Mouse (Mus musculus): ENCODE measurements around the gene Setd3. TPM values are rescaled to one million over a fixed set of nuclear protein-coding genes. Genes with fewer than 3 reads are reported as not detected.

Gene Setd3
- total RNA-seq, 2 experiments from 2014 or later, result 151 to 157 TPM

- peak; percentile 60 to 71 for DNase-seq (ENCODE audit: low spot score in 2 of 2)
- intact Hi-C loops (cut with DNase I), result loop anchor here (1.0 to 10.0 kb wide), 4 partner anchors 87 to 328 kb away; no protein-coding TSS in a partner anchor
Measured at GRCm38 (mm10) chr12:108206641-108207040, 27.5 kb upstream of the Setd3 start.

GRCm38 (mm10) chr12:108204978-108205377 lies 25.9 kb upstream of the Setd3 start:
- no peak for DNase-seq (ENCODE audit: low spot score in 2 of 2)
- intact Hi-C loops (cut with DNase I), result loop anchor here (5.0 to 10.0 kb wide), 3 partner anchors 132 to 330 kb away; no protein-coding TSS in a partner anchor

- intact Hi-C loops (cut with DNase I), result loop anchor here (10.0 kb wide), 1 partner anchor 331 kb away; no protein-coding TSS in a partner anchor
- no peak for DNase-seq (ENCODE audit: low spot score in 2 of 2)
Measured at GRCm38 (mm10) chr12:108203895-108204294, 24.8 kb upstream of the Setd3 start.

GRCm38 (mm10) chr12:108200094-108200493 lies 21.0 kb upstream of the Setd3 start:
- DNase-seq (ENCODE audit: low spot score in 2 of 2), result no peak
- intact Hi-C loops (cut with DNase I), result loop anchor here (10.0 kb wide), 1 partner anchor 335 kb away; no protein-coding TSS in a partner anchor

- no peak for DNase-seq (ENCODE audit: low spot score in 2 of 2)
- intact Hi-C loops (cut with DNase I), result no loop called here
Measured at GRCm38 (mm10) chr12:108198447-108198846, 19.3 kb upstream of the Setd3 start.

GRCm38 (mm10) chr12:108195761-108196160 lies 16.6 kb upstream of the Setd3 start:
- DNase-seq (ENCODE audit: low spot score in 2 of 2), result no peak
- intact Hi-C loops (cut with DNase I), result no loop called here

- peak in 1 of 2 experiments; percentile 70 for DNase-seq (ENCODE audit: low spot score in 2 of 2)
- intact Hi-C loops (cut with DNase I), result no loop called here
Measured at GRCm38 (mm10) chr12:108193878-108194277, 14.8 kb upstream of the Setd3 start.

GRCm38 (mm10) chr12:108187541-108188091 lies 8.5 kb upstream of the Setd3 start:
- DNase-seq (ENCODE audit: low spot score in 2 of 2), result no peak
- intact Hi-C loops (cut with DNase I), result no loop called here

- intact Hi-C loops (cut with DNase I), result no loop called here
- DNase-seq (ENCODE audit: low spot score in 2 of 2), result no peak
Measured at GRCm38 (mm10) chr12:108181716-108182115, 2.6 kb upstream of the Setd3 start.

GRCm38 (mm10) chr12:108179321-108180266 lies 480 bp upstream of the Setd3 start, which contains the start of gene Ccnk:
Gene Ccnk (plus strand): TSS chr12:108179579.
- DNase-seq (ENCODE audit: low spot score in 2 of 2), result peak; percentile 99 to 100
- intact Hi-C loops (cut with DNase I), result no loop called here

GRCm38 (mm10) chr12:108178331-108179245 lies 526 bp downstream of the Setd3 start:
- peak; percentile 67 to 76 for DNase-seq (ENCODE audit: low spot score in 2 of 2)
- intact Hi-C loops (cut with DNase I), result no loop called here

GRCm38 (mm10) chr12:108176366-108176765 lies 2.7 kb downstream of the Setd3 start:
- intact Hi-C loops (cut with DNase I), result no loop called here
- DNase-seq (ENCODE audit: low spot score in 2 of 2), result no peak

GRCm38 (mm10) chr12:108174606-108175505 lies 4.3 kb downstream of the Setd3 start:
- intact Hi-C loops (cut with DNase I), result no loop called here
- DNase-seq (ENCODE audit: low spot score in 2 of 2), result no peak

GRCm38 (mm10) chr12:108172639-108173038 lies 6.5 kb downstream of the Setd3 start:
- intact Hi-C loops (cut with DNase I), result no loop called here
- DNase-seq (ENCODE audit: low spot score in 2 of 2), result no peak

GRCm38 (mm10) chr12:108171336-108171735 lies 7.8 kb downstream of the Setd3 start:
- intact Hi-C loops (cut with DNase I), result no loop called here
- no peak for DNase-seq (ENCODE audit: low spot score in 2 of 2)

- intact Hi-C loops (cut with DNase I), result no loop called here
- no peak for DNase-seq (ENCODE audit: low spot score in 2 of 2)
Measured at GRCm38 (mm10) chr12:108170467-108170866, 8.6 kb downstream of the Setd3 start.

GRCm38 (mm10) chr12:108168909-108169308 lies 10.2 kb downstream of the Setd3 start:
- intact Hi-C loops (cut with DNase I), result no loop called here
- no peak for DNase-seq (ENCODE audit: low spot score in 2 of 2)

GRCm38 (mm10) chr12:108163706-108164105 lies 15.4 kb downstream of the Setd3 start:
- intact Hi-C loops (cut with DNase I), result no loop called here
- DNase-seq (ENCODE audit: low spot score in 2 of 2), result no peak

- intact Hi-C loops (cut with DNase I), result no loop called here
- peak; percentile 19 to 30 for DNase-seq (ENCODE audit: low spot score in 2 of 2)
Measured at GRCm38 (mm10) chr12:108162036-108162435, 17.1 kb downstream of the Setd3 start.
